Mouse (Mus musculus) erythroid progenitor cell, adult 5-6 weeks (primary cell): ENCODE data around the gene Nlgn1. TPM values are rescaled to one million over a fixed set of nuclear protein-coding genes. Genes with fewer than 3 reads are reported as not detected.
"Not testable (repeated sequence)": the region's sequence is repeated elsewhere in the genome, so short reads cannot be mapped to it uniquely, and the experiment has no call there.

Experiments
- ATAC-seq: replicated peaks from 2 replicates; pipeline ENCODE4 v1.8.0; 2016; ENCODE audit warnings: moderate number of reproducible peaks, mild to moderate bottlenecking, moderate TSS enrichment, inconsistent platforms; ENCODE audit not compliant: poor library complexity, low FRiP score, severe bottlenecking
- total RNA-seq, 2 experiments: library from RNA; stranded (forward) in 1 of 2; stranded (reverse) in 1 of 2; fragments of 150-400 nt in 1 of 2; fragments of 186-747, 209-891 nt in 1 of 2; gene quantifications; 2 replicates each; pipeline versions ENCODE4 v1.2.3 to v1.2.4; 2015 to 2017; ENCODE audit warnings: low replicate concordance in 2 of 2

Nlgn1 gene
- total RNA-seq, 2 experiments from 2014 or later, result not detected

DNA sequence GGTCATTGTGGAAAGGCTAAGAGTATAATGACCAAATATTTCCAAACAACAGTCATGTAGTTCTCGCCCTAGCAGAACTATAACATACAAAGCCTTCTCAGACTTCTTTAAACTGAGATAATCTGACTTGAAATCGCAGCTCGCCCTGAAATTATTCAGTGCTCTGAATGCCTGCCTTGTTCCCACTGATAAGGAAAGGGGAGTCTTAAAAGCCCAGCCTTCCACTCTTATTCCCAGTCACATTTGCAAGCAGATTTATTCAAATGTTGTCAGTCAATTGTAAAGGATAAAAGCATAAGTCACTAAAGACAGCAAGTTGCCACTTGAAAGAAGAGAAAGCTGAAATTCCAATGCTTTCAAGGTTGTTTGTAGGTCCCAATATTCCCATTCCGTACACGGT is 658.9 kb downstream of the Nlgn1 start:
- ATAC-seq, result no peak

- ATAC-seq, result no peak
Measured at GRCm38 (mm10) chr3:25672779-25673178, 659.5 kb downstream of the Nlgn1 start.

GRCm38 (mm10) chr3:25663464-25663863 is 668.8 kb downstream of the Nlgn1 start:
- no peak for ATAC-seq

DNA sequence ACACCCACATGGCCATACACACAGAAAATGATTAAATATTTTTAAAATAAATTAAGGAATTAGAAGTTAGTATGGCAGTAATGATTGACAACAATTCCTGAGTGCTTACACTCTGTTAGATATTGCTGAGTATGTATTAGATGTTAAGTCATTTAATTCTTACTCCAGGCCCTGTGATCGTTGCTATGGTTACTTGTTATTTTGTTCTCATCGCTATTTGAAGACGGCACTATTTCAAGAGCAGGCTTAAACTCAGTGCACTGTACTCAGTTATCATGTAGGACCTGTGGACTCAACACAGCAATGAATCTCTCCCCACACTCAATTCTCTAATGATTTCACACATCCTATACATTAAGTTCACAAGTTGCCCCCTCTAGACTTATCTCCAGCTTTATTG is 672.0 kb downstream of the Nlgn1 start:
- no peak for ATAC-seq

DNA sequence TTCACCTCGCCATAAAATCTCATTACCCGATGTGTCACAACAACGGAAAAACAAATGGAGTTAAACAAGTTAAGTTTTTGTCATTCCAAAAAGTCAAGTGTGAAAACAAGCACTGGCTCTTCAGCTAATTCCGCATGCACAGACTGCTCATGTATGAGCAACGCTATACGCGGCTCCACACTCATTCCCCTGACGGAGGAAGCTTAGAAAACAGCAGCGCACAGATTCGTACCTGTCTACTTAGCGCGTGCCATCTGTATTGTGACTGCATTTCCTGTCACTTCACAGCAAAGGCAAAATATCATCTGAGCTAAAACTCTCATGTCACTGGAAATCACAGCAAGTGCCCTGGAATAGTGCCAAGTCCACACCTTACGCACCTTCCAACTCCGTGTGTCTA is 674.3 kb downstream of the Nlgn1 start:
- no peak for ATAC-seq

GRCm38 (mm10) chr3:25657074-25657473 is 675.2 kb downstream of the Nlgn1 start:
- ATAC-seq, result no peak

GRCm38 (mm10) chr3:25653010-25653409 is 679.2 kb downstream of the Nlgn1 start:
- no peak for ATAC-seq

- no peak for ATAC-seq
Measured at GRCm38 (mm10) chr3:25645895-25646691, 686.2 kb downstream of the Nlgn1 start.

GRCm38 (mm10) chr3:25629198-25629597 is 703.1 kb downstream of the Nlgn1 start:
- ATAC-seq, result no peak

- no peak for ATAC-seq
Measured at GRCm38 (mm10) chr3:25606597-25606996, 725.7 kb downstream of the Nlgn1 start.

GRCm38 (mm10) chr3:25597513-25597912 is 734.7 kb downstream of the Nlgn1 start:
- ATAC-seq, result no peak

- ATAC-seq, result no peak
Measured at GRCm38 (mm10) chr3:25575526-25575925, 756.7 kb downstream of the Nlgn1 start.

DNA sequence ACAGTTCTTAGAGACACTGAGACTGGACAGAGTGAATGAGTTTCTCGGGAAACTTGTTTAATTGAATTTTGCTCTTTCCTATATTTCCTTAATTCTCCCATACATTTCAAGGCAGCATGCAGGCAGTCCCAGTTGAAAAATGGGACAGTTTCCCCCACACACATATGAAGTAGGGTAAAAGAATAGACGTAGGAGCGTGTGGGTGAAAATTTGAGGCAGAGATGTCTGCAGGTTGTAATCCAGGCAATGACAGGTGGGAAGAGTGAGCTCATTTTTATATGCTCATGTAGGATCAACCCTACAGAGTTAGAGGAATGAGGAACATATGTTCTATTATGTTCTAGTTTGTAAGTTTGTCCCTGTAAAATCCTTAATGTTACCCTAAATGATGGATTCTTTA is 757.4 kb downstream of the Nlgn1 start:
- no peak for ATAC-seq

DNA sequence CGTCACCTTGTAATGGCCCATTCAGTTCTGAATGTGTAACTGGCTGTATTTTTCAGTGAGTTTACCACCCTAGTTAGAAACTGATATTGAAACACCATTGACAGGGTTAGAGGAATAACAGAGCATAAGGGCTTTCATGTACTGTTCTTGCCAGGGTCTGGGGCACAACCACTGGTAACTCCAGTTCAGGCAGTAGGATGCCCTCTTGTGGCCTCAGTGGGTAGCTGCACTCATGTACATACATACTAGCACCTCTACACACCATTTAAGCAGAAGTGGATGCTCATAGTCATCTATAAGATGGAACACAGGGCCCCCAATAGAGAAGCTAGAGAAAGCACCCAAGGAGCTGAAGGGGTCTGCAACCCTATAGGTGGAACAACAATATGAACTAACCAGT is 773.7 kb downstream of the Nlgn1 start:
- not testable (repeated sequence) for ATAC-seq

GRCm38 (mm10) chr3:25549097-25549496 is 783.2 kb downstream of the Nlgn1 start:
- ATAC-seq, result not testable (repeated sequence)

DNA sequence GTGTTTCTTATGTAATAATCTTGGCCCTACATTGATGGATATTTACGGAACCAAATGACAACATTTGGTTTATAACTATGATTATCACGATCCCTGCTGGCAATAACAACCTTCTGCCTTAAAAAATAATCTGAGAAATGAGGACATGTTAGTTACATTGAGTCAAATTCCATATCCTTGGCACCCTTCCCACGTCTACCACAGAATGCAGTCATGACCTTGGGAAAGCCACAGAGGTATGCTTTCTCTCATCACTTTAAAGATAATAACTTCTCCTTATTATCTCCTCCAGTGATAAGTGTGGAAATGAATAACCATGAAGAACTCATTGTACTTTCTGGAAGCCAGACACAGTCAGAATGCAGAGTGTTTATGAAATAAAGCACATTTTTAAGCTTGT is 808.0 kb downstream of the Nlgn1 start:
- not testable (repeated sequence) for ATAC-seq

DNA sequence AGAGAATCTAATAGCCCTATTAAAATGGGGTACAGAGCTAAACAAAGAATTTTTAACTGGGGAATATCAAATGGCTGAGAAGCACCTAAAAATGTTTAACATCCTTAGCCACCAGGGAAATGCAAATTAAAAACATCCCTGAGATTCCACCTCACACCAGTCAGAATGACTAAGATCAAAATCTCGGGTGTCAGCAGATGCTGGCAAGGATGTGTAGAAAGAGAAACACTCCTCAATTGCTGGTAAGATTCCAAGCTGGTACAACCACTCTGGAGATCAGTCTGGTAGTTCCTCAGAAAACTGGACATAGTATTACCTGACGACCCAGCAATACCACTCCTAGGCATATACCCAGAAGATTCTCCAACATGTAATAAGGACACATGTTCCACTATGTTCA is 869.2 kb downstream of the Nlgn1 start:
- no peak for ATAC-seq

DNA sequence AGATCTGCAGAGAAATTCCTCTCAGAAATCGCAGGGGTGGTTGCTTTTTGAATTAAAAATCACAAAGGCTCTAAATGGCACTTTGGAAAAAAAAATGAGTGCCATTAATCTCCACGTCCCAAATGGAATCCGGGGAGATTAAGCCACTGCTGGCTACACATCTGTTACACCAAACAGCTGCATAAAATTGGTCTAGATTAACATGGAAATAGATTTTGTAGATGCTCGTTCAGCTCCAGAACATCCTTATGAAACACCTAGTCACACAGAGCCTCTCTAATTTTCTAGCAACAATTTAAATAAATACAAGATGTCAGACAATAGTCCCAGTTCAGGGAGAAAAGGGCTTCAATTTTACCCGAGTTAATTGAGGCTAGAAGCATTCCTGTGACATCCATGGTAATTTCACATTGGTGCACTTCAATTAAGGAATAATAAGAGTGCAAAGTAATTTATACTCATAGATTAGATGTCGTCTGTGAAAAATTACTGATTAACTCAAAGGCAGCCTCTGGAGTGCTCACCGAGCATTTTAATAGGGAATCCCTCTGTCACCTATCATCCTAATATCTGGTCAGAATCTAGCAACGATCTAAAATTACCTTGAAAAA is 875.9 kb downstream of the Nlgn1 start:
- ATAC-seq, result no peak

- no peak for ATAC-seq
Measured at GRCm38 (mm10) chr3:25452314-25452713, 879.9 kb downstream of the Nlgn1 start.

GRCm38 (mm10) chr3:25450471-25450870 is 881.8 kb downstream of the Nlgn1 start:
- ATAC-seq, result no peak

GRCm38 (mm10) chr3:25449356-25449755 is 882.9 kb downstream of the Nlgn1 start:
- ATAC-seq, result no peak

- ATAC-seq, result no peak
Measured at GRCm38 (mm10) chr3:25447181-25447580, 885.1 kb downstream of the Nlgn1 start.
